Mouse (Mus musculus) midbrain, embryonic 15.5 days (tissue): ENCODE results near the gene Gpatch3. TPM values are rescaled to one million over a fixed set of nuclear protein-coding genes. Genes with fewer than 3 reads are reported as not detected.

Experiments used
- ATAC-seq: fragments of 200-750 bp; cut with Nextera tagmentation; replicated peaks from 2 replicates; pipeline ENCODE4 v1.8.0; 2017; ENCODE audit warnings: moderate TSS enrichment
- H3K27ac ChIP-seq: fragments of 300-500 bp; sonication (generic); 2 replicates; pipeline ENCODE4 v1.5.1; 2015; ENCODE audit warnings: mild to moderate bottlenecking, inconsistent platforms
- H3K27me3 ChIP-seq: fragments of 300-500 bp; sonication (generic); replicated peaks from 2 replicates; pipeline ENCODE4 v1.6.1; 2015; ENCODE audit warnings: inconsistent platforms
- H3K36me3 ChIP-seq: fragments of 300-500 bp; sonication (generic); replicated peaks from 2 replicates; pipeline ENCODE4 v1.6.1; 2015; ENCODE audit warnings: inconsistent platforms
- H3K4me1 ChIP-seq: fragments of 300-500 bp; sonication (generic); 2 replicates; pipeline ENCODE4 v1.6.1; 2015; ENCODE audit warnings: inconsistent platforms
- H3K4me2 ChIP-seq: fragments of 300-500 bp; sonication (generic); 2 replicates; pipeline ENCODE4 v1.6.1; 2015; ENCODE audit warnings: inconsistent platforms, mild to moderate bottlenecking, moderate library complexity
- H3K4me3 ChIP-seq: fragments of 300-500 bp; sonication (generic); 2 replicates; pipeline ENCODE4 v1.5.1; 2015; ENCODE audit warnings: mild to moderate bottlenecking, inconsistent platforms
- H3K9ac ChIP-seq: fragments of 300-500 bp; sonication (generic); 2 replicates; pipeline ENCODE4 v1.6.1; 2015; ENCODE audit warnings: mild to moderate bottlenecking, inconsistent platforms
- H3K9me3 ChIP-seq: fragments of 300-500 bp; sonication (generic); 2 replicates; pipeline ENCODE4 v1.6.1; 2016; ENCODE audit warnings: inconsistent platforms
- WGBS: fragments of 180-500 bp; shearing (Covaris S2); methylation state at CpG from one replicate; pipeline ENCODE4 v1.1.7; 2015; ENCODE audit warnings: mixed read lengths; 5-methylcytosine and 5-hydroxymethylcytosine counted together
- polyA plus RNA-seq: library from polyadenylated mRNA; unstranded; fragments of >200 nt; fragmentation: Nextera tagmentation; extraction: Ambion mirVana; gene quantifications from 2 replicates; pipeline ENCODE4 v1.2.1, GENCODE M21; 2015

The Gpatch3 gene
- polyA plus RNA-seq, 1 experiment from 2014 or later, result 8.1 TPM

DNA sequence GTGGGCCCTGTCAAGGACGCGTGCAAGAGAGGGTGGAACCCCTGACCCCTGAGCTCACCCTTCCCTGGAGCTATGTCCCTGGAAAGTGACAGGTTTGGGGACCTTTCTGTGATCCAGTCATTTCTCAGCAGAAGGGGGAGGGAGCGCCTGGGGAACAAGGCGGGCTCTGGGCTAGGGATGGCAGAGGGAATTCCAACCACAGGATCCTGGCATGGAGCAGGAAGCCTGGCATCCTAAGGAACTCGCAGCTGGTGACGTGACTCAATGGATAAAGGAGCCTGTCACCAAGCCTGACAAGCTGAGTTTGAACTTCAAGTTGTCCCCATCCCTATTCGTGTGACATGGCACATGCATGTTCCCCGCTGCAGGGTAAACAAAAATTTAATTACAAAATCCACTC is 38.5 kb downstream of the Gpatch3 start:
- no peaks in the 10 kb centered on the region for H3K9me3 ChIP-seq
- no peak for ATAC-seq
- no peak overlapping the region for H3K9ac ChIP-seq

DNA sequence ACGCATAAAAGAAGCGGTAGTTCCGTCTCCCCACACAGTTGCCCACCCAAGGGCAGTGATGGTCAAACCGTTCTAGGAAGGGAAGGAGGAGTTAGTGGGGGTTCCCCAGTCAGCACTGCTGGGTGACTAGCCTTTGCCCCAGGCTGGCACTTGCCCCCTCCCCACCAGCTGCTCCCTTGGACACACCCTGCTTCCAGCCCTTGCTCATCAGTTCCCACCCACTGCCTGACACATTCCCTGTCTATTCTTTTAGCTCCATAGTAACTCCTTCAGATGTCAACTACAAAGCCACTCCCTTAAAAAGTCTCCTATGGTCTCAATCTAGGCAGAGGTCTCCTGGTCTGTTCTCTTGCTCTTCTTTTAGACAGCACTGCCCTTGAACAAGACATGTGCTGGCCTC is 39.3 kb downstream of the Gpatch3 start:
- H3K27me3 ChIP-seq, result no peaks in the 10 kb centered on the region
- H3K4me3 ChIP-seq, result no peak overlapping the region
- no peaks in the 10 kb centered on the region for H3K4me1 ChIP-seq
- ATAC-seq, result no peak
- no peak overlapping the region for H3K4me2 ChIP-seq
- H3K27ac ChIP-seq, result no peak overlapping the region
- WGBS, result 91% methylated on average over 4 of the region's 4 CpGs
- H3K36me3 ChIP-seq, result peaks cover 16% of the 10 kb centered on the region
- H3K9me3 ChIP-seq, result no peaks in the 10 kb centered on the region
- no peak overlapping the region for H3K9ac ChIP-seq

More for the DNA sequence above, 38.5 kb downstream of the Gpatch3 start:
- 93% methylated on average over 8 of the region's 8 CpGs for WGBS
- peaks cover 19% of the 10 kb centered on the region for H3K36me3 ChIP-seq
- no peaks in the 10 kb centered on the region for H3K27me3 ChIP-seq
- no peaks in the 10 kb centered on the region for H3K4me1 ChIP-seq
- H3K4me3 ChIP-seq, result no peak overlapping the region
- H3K27ac ChIP-seq, result no peak overlapping the region
- H3K4me2 ChIP-seq, result no peak overlapping the region

DNA sequence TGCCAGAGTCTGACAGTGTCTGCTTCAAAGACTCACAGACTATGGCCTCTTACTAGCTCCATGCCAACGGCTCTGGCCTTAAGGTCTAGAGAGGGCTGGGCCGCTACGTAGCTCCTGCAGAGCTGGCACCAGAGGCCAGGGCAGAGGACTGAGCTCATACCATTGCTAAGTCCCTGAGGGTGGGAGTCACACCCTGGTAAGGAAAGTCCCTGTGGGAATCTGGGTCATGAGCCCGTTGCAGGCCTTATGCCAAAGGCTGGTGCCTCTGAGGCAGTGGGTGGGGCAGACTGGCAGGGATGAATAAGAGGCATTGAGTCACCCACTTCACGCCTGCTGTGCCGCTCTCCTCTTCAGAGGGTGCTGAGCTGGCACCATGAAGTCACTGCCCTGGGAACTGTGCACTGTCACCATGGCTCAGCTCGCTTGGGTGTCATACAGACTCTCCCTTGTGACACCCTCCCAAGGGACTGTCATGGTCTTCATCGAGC is 39.8 kb downstream of the Gpatch3 start:
- Histone ChIP-seq H3K9ac (no peak overlapping the region), H3K9me3 (no peaks in the 10 kb centered on the region), H3K27ac (no peak overlapping the region), H3K4me1 (no peaks in the 10 kb centered on the region), H3K36me3 (peaks cover 16% of the 10 kb centered on the region), H3K27me3 (no peaks in the 10 kb centered on the region), H3K4me2 (no peak overlapping the region), H3K4me3 (no peak overlapping the region)
- WGBS, result 87% methylated on average over 8 of the region's 8 CpGs
- no peak for ATAC-seq

GRCm38 (mm10) chr4:133615416-133615815 is 40.9 kb downstream of the Gpatch3 start:
- Histone ChIP-seq H3K36me3 (peaks cover 16% of the 10 kb centered on the region), H3K9ac (no peak overlapping the region), H3K4me1 (no peaks in the 10 kb centered on the region), H3K9me3 (no peaks in the 10 kb centered on the region), H3K27ac (no peak overlapping the region), H3K27me3 (no peaks in the 10 kb centered on the region), H3K4me2 (no peak overlapping the region), H3K4me3 (no peak overlapping the region)
- ATAC-seq, result no peak
- WGBS, result 86% methylated on average over 10 of the region's 10 CpGs

DNA sequence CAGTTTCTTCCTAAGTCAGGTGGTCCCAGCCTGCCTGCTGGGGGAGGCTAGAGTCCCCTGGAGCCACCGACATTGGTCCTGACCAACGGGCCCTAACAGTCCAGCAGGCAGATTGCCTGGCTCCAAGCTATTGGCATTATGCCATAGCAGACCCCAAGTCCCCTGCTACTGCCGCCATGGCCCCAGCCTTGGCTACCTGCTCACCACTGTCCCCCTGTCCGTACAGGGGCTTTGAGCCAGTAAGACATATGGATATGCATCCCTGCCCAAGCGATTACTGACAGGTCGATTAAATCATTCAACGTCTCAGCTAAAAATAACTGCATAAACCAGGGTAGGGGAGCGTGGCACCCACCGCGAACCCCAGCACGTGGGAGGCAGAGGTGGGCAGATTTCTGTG is 43.4 kb downstream of the Gpatch3 start:
- Histone ChIP-seq H3K4me2 (no peak overlapping the region), H3K9me3 (no peaks in the 10 kb centered on the region), H3K4me3 (no peak overlapping the region), H3K4me1 (no peaks in the 10 kb centered on the region), H3K27me3 (no peaks in the 10 kb centered on the region), H3K27ac (no peak overlapping the region), H3K9ac (no peak overlapping the region), H3K36me3 (peaks cover 3% of the 10 kb centered on the region; the same call in 1 of the 2 replicates)
- no peak for ATAC-seq
- WGBS, result 86% methylated on average over 11 of the region's 11 CpGs

DNA sequence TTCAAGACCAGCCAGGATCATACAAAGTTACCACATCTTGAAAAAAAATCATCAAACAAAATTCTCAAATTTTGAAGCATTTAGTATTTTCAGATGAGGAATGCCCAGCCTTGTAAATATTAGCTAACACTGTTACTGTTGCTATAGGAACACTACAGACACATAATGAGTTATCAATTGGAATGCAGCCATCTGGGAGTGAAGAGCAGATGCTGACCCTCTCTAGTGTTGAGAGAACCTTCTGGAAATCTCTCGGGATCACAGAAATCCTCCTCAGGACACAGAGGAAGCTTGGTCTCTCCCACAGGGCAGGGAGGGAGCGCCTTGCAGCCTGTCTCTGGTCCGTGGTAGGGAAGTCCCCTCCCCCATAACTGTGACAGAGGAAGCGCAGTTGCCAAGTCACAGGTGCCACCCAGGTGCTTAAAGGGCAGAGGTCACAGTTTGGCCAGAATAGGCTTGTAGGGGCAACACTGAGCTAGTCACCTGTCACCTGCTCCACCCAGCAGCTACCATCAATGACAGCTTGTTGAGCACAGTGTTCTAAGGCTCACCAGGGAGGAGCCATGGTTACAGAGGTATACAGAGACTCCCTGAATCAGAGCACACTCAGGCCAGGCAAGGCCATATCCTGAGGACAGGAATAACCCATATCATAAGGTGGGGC is 45.1 kb downstream of the Gpatch3 start:
- Histone ChIP-seq H3K27ac (no peak overlapping the region), H3K4me1 (no peaks in the 10 kb centered on the region), H3K36me3 (peaks cover 5% of the 10 kb centered on the region; the same call in 1 of the 2 replicates), H3K27me3 (no peaks in the 10 kb centered on the region), H3K4me3 (no peak overlapping the region), H3K9me3 (no peaks in the 10 kb centered on the region), H3K9ac (no peak overlapping the region), H3K4me2 (no peak overlapping the region)
- 74% methylated on average over 4 of the region's 4 CpGs for WGBS
- no peak for ATAC-seq

GRCm38 (mm10) chr4:133620668-133621067 is 46.1 kb downstream of the Gpatch3 start:
- no peak overlapping the region for H3K4me2 ChIP-seq
- H3K4me3 ChIP-seq, result no peak overlapping the region
- no peaks in the 10 kb centered on the region for H3K4me1 ChIP-seq
- WGBS, result 95% methylated on average over 8 of the region's 8 CpGs
- no peak overlapping the region for H3K9ac ChIP-seq
- no peak overlapping the region for H3K27ac ChIP-seq
- peaks cover 8% of the 10 kb centered on the region; the same call in 1 of the 2 replicates for H3K36me3 ChIP-seq
- H3K9me3 ChIP-seq, result no peaks in the 10 kb centered on the region
- no peak for ATAC-seq
- no peaks in the 10 kb centered on the region for H3K27me3 ChIP-seq

GRCm38 (mm10) chr4:133622161-133622695 is 47.7 kb downstream of the Gpatch3 start:
- Histone ChIP-seq H3K4me3 (no peak overlapping the region), H3K27ac (no peak overlapping the region), H3K9me3 (no peaks in the 10 kb centered on the region), H3K4me2 (no peak overlapping the region), H3K27me3 (no peaks in the 10 kb centered on the region), H3K4me1 (no peaks in the 10 kb centered on the region), H3K9ac (no peak overlapping the region), H3K36me3 (peaks cover 8% of the 10 kb centered on the region; the same call in 1 of the 2 replicates)
- ATAC-seq, result no peak
- WGBS, result 81% methylated on average over 11 of the region's 11 CpGs

DNA sequence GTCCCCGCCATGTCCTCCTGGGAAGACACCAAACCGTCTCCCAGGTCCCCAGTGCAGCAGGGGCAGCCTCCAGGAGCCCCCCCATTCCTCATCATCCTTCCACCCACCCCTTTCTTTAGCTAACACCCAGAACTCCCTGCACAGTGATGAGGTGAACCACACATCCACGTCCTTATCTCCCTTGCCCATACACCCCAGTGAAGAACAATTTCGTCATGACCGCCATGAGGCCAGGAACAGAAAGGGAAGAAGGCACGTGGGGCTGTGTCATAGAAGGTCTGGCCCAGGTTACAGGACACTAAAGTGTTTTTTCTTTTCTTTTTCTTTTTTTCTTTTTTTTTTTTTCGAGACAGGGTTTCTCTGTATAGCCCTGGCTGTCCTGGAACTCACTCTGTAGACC is 50.3 kb downstream of the Gpatch3 start:
- ATAC-seq, result no peak
- Histone ChIP-seq H3K4me2 (no peak overlapping the region), H3K4me3 (no peak overlapping the region), H3K9me3 (no peaks in the 10 kb centered on the region), H3K4me1 (no peaks in the 10 kb centered on the region), H3K27me3 (no peaks in the 10 kb centered on the region), H3K27ac (no peak overlapping the region), H3K9ac (no peak overlapping the region), H3K36me3 (peaks cover 8% of the 10 kb centered on the region; the same call in 1 of the 2 replicates)
- 92% methylated on average over 7 of the region's 7 CpGs for WGBS

- H3K4me2 ChIP-seq, result no peak overlapping the region
- no peak overlapping the region for H3K9ac ChIP-seq
- no peaks in the 10 kb centered on the region for H3K9me3 ChIP-seq
- peaks cover 6% of the 10 kb centered on the region; the same call in 1 of the 2 replicates for H3K4me1 ChIP-seq
- ATAC-seq, result no peak
- H3K27ac ChIP-seq, result no peak overlapping the region
- 44% methylated on average over 11 of the region's 11 CpGs for WGBS
- H3K36me3 ChIP-seq, result peaks cover 8% of the 10 kb centered on the region; the same call in 1 of the 2 replicates
- no peaks in the 10 kb centered on the region for H3K27me3 ChIP-seq
- no peak overlapping the region for H3K4me3 ChIP-seq
Observed at GRCm38 (mm10) chr4:133625621-133626071, 51.1 kb downstream of the Gpatch3 start.

DNA sequence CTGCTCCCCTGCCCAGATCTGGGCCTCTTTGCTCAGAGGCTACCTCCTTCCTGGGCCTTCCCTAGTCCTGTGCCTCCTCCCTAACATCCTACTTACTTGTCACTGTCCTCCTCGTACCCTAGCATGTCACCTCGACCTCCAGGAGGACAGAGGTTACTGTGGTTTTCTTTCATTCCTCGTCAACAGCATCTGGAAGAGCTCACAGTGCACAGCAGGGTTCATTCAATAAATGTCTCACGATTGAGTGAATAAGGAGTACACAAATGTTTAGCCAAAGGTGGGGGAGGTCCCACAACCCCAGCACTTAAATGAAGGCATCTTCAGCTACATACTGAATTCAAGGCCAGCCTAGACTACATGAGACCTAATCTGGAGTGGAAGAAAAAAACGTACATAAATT is 51.7 kb downstream of the Gpatch3 start:
- H3K4me2 ChIP-seq, result no peak overlapping the region
- H3K4me1 ChIP-seq, result peaks cover 11% of the 10 kb centered on the region
- H3K36me3 ChIP-seq, result peaks cover 8% of the 10 kb centered on the region; the same call in 1 of the 2 replicates
- H3K27me3 ChIP-seq, result no peaks in the 10 kb centered on the region
- 34% methylated on average over 5 of the region's 5 CpGs for WGBS
- ATAC-seq, result no peak
- no peak overlapping the region for H3K4me3 ChIP-seq
- no peak overlapping the region for H3K9ac ChIP-seq
- H3K27ac ChIP-seq, result no peak overlapping the region
- no peaks in the 10 kb centered on the region for H3K9me3 ChIP-seq

GRCm38 (mm10) chr4:133626621-133627020 is 52.1 kb downstream of the Gpatch3 start:
- H3K27ac ChIP-seq, result no peak overlapping the region
- no peak for ATAC-seq
- no peak overlapping the region for H3K9ac ChIP-seq
- H3K9me3 ChIP-seq, result no peaks in the 10 kb centered on the region
- H3K27me3 ChIP-seq, result no peaks in the 10 kb centered on the region
- H3K36me3 ChIP-seq, result peaks cover 8% of the 10 kb centered on the region; the same call in 1 of the 2 replicates
- no peak overlapping the region for H3K4me2 ChIP-seq
- WGBS, result 80% methylated on average over 9 of the region's 9 CpGs
- peaks cover 15% of the 10 kb centered on the region for H3K4me1 ChIP-seq
- H3K4me3 ChIP-seq, result no peak overlapping the region

- WGBS, result 94% methylated on average over 14 of the region's 14 CpGs
- no peak for ATAC-seq
- no peak overlapping the region for H3K4me3 ChIP-seq
- H3K4me1 ChIP-seq, result peaks cover 19% of the 10 kb centered on the region
- no peak overlapping the region for H3K9ac ChIP-seq
- H3K9me3 ChIP-seq, result no peaks in the 10 kb centered on the region
- H3K27me3 ChIP-seq, result no peaks in the 10 kb centered on the region
- peaks cover 8% of the 10 kb centered on the region; the same call in 1 of the 2 replicates for H3K36me3 ChIP-seq
- no peak overlapping the region for H3K4me2 ChIP-seq
- H3K27ac ChIP-seq, result no peak overlapping the region
Observed at GRCm38 (mm10) chr4:133627039-133627438, 52.5 kb downstream of the Gpatch3 start.
